Mouse (Mus musculus) right cerebral cortex, postnatal 4 days (tissue): ENCODE results near the gene Phf5a.

Experiments used
- DNase-seq: peaks from one replicate; pipeline ENCODE4 v3.0.0-alpha.2; 2022

Gene Phf5a

GRCm38 (mm10) chr15:81847161-81847560 is 24.6 kb downstream of the Phf5a start:
- DNase-seq = no peak

GRCm38 (mm10) chr15:81846755-81847154 is 25.0 kb downstream of the Phf5a start:
- no peak for DNase-seq

- no peak for DNase-seq
Measured at GRCm38 (mm10) chr15:81845724-81846123, 26.0 kb downstream of the Phf5a start.

- no peak for DNase-seq
Measured at GRCm38 (mm10) chr15:81845033-81845625, 26.6 kb downstream of the Phf5a start.

GRCm38 (mm10) chr15:81842275-81842674 is 29.4 kb downstream of the Phf5a start:
- DNase-seq = no peak

GRCm38 (mm10) chr15:81840306-81840705 is 31.4 kb downstream of the Phf5a start:
- no peak for DNase-seq

GRCm38 (mm10) chr15:81839634-81840033 is 32.1 kb downstream of the Phf5a start:
- DNase-seq = peak; percentile 49

- no peak for DNase-seq
Measured at GRCm38 (mm10) chr15:81838554-81839235, 33.0 kb downstream of the Phf5a start.

GRCm38 (mm10) chr15:81836966-81837920 is 34.5 kb downstream of the Phf5a start:
- no peak for DNase-seq

- peak; percentile 51 for DNase-seq
Measured at GRCm38 (mm10) chr15:81836124-81836821, 35.4 kb downstream of the Phf5a start.

- no peak for DNase-seq
Measured at GRCm38 (mm10) chr15:81835007-81835880, 36.5 kb downstream of the Phf5a start.

GRCm38 (mm10) chr15:81834171-81834841 is 37.4 kb downstream of the Phf5a start:
- no peak for DNase-seq

- DNase-seq = no peak
Measured at GRCm38 (mm10) chr15:81833481-81833880, 38.2 kb downstream of the Phf5a start.

- DNase-seq = no peak
Measured at GRCm38 (mm10) chr15:81832219-81832618, 39.5 kb downstream of the Phf5a start.

GRCm38 (mm10) chr15:81831136-81831825 is 40.4 kb downstream of the Phf5a start:
- peak; percentile 85 for DNase-seq

- DNase-seq = no peak
Measured at GRCm38 (mm10) chr15:81830530-81830929, 41.2 kb downstream of the Phf5a start.

- no peak for DNase-seq
Measured at GRCm38 (mm10) chr15:81829208-81829580, 42.5 kb downstream of the Phf5a start.

GRCm38 (mm10) chr15:81828426-81829207 is 43.1 kb downstream of the Phf5a start:
- DNase-seq = no peak

- no peak for DNase-seq
Measured at GRCm38 (mm10) chr15:81824832-81825231, 46.9 kb downstream of the Phf5a start.

GRCm38 (mm10) chr15:81822631-81823030 is 49.1 kb downstream of the Phf5a start:
- no peak for DNase-seq
